Mouse (Mus musculus): ENCODE measurements at regions not wholly inside any gene's neighbourhood (a gene's known extent, or its start where the extent isn't known, plus 50 kb on each side); places are given as distances from the start of the nearest gene placed in this dataset.

- DNase-seq = no peak
These were observed 234.2 kb upstream of the Tbx18 start for GRCm38 (mm10) chr9:87965103-87965780.

GRCm38 (mm10) chr9:87968190-87969082, 237.4 kb upstream of the Tbx18 start:
- DNase-seq = no peak

- no peak for DNase-seq
These were observed 239.5 kb upstream of the Tbx18 start for GRCm38 (mm10) chr9:87970586-87970985.

- DNase-seq = no peak
These were observed 240.7 kb upstream of the Tbx18 start for GRCm38 (mm10) chr9:87971791-87972190.

- no peak for DNase-seq
These were observed 242.5 kb upstream of the Tbx18 start for GRCm38 (mm10) chr9:87973531-87973930.

GRCm38 (mm10) chr9:87984910-87985309, 253.8 kb upstream of the Tbx18 start:
- DNase-seq = no peak

GRCm38 (mm10) chr9:87985439-87985838, 254.4 kb upstream of the Tbx18 start:
- no peak for DNase-seq

GRCm38 (mm10) chr9:88005945-88006700, 275.1 kb upstream of the Tbx18 start:
- DNase-seq = no peak

GRCm38 (mm10) chr9:88023752-88024151, 292.7 kb upstream of the Tbx18 start:
- no peak for DNase-seq

GRCm38 (mm10) chr9:88025936-88026335, 294.9 kb upstream of the Tbx18 start:
- no peak for DNase-seq

- no peak for DNase-seq
These were observed 296.4 kb upstream of the Nt5e start for GRCm38 (mm10) chr9:88030509-88031148.

- no peak for DNase-seq
These were observed 289.4 kb upstream of the Nt5e start for GRCm38 (mm10) chr9:88037560-88037959.

GRCm38 (mm10) chr9:88049270-88049669, 277.7 kb upstream of the Nt5e start:
- DNase-seq = no peak

GRCm38 (mm10) chr9:88049792-88050191, 277.2 kb upstream of the Nt5e start:
- no peak for DNase-seq

GRCm38 (mm10) chr9:88058551-88058950, 268.4 kb upstream of the Nt5e start:
- DNase-seq = no peak

- DNase-seq = no peak
These were observed 268.0 kb upstream of the Nt5e start for GRCm38 (mm10) chr9:88059005-88059404.

- DNase-seq = no peak
These were observed 262.9 kb upstream of the Nt5e start for GRCm38 (mm10) chr9:88063973-88064676.

GRCm38 (mm10) chr9:88065057-88065456, 261.9 kb upstream of the Nt5e start:
- DNase-seq = no peak

GRCm38 (mm10) chr9:88065777-88066176, 261.2 kb upstream of the Nt5e start:
- DNase-seq = no peak

GRCm38 (mm10) chr9:88068322-88068721, 258.7 kb upstream of the Nt5e start:
- DNase-seq = no peak

- DNase-seq = no peak
These were observed 258.1 kb upstream of the Nt5e start for GRCm38 (mm10) chr9:88068881-88069304.

- no peak for DNase-seq
These were observed 257.2 kb upstream of the Nt5e start for GRCm38 (mm10) chr9:88069834-88070233.
